Mouse (Mus musculus): ENCODE measurements around the gene Nacc2. TPM values are rescaled to one million over a fixed set of nuclear protein-coding genes. Genes with fewer than 3 reads are reported as not detected.

The Nacc2 gene
- polyA plus RNA-seq, 1 experiment from 2014 or later: 3.2 TPM

- Histone ChIP-seq H3K4me3 (no peak overlapping the region), H3K36me3 (no peaks in the 10 kb centered on the region), H3K9ac (no peak overlapping the region), H3K27ac (no peak overlapping the region), H3K4me2 (peak overlapping the region; percentile 16; the same call in 1 of the 2 replicates), H3K9me3 (replicated peaks) (no peaks in the 10 kb centered on the region), H3K27me3 (replicated peaks) (peaks cover 21% of the 10 kb centered on the region), H3K4me1 (peaks cover 64% of the 10 kb centered on the region)
- ATAC-seq: no peak
- WGBS (ENCODE audit: insufficient replicate concordance): 25% methylated on average over 14 of the region's 14 CpGs
Observed at GRCm38 (mm10) chr2:26041163-26041810, 81.7 kb downstream of the Nacc2 start.

- no peak overlapping the region for H3K4me2 ChIP-seq
- H3K4me3 ChIP-seq: no peak overlapping the region
- no peak overlapping the region for H3K9ac ChIP-seq
- peaks cover 77% of the 10 kb centered on the region for H3K4me1 ChIP-seq
- 65% methylated on average over 14 of the region's 14 CpGs for WGBS (ENCODE audit: insufficient replicate concordance)
- no peaks in the 10 kb centered on the region for H3K9me3 ChIP-seq (replicated peaks)
- peaks cover 19% of the 10 kb centered on the region for H3K27me3 ChIP-seq (replicated peaks)
- no peak overlapping the region for H3K27ac ChIP-seq
- no peaks in the 10 kb centered on the region for H3K36me3 ChIP-seq
- ATAC-seq: no peak
Observed at GRCm38 (mm10) chr2:26039951-26040350, 83.1 kb downstream of the Nacc2 start.

GRCm38 (mm10) chr2:26037386-26037785 lies 85.6 kb downstream of the Nacc2 start:
- Histone ChIP-seq H3K36me3 (no peaks in the 10 kb centered on the region), H3K9ac (peak overlapping the region; percentile 57), H3K4me1 (peaks cover 82% of the 10 kb centered on the region), H3K27ac (peak overlapping the region; percentile 90), H3K4me3 (no peak overlapping the region), H3K4me2 (peak overlapping the region; percentile 56), H3K27me3 (replicated peaks) (peaks cover 19% of the 10 kb centered on the region), H3K9me3 (replicated peaks) (no peaks in the 10 kb centered on the region)
- peak; percentile 93 for ATAC-seq
- 15% methylated on average over 6 of the region's 6 CpGs for WGBS (ENCODE audit: insufficient replicate concordance)

- Histone ChIP-seq H3K36me3 (no peaks in the 10 kb centered on the region), H3K9me3 (replicated peaks) (no peaks in the 10 kb centered on the region), H3K27me3 (replicated peaks) (peaks cover 10% of the 10 kb centered on the region), H3K4me1 (peaks cover 66% of the 10 kb centered on the region), H3K27ac (no peak overlapping the region), H3K4me3 (no peak overlapping the region), H3K9ac (no peak overlapping the region), H3K4me2 (no peak overlapping the region)
- no peak for ATAC-seq
- WGBS (ENCODE audit: insufficient replicate concordance): 86% methylated on average over 15 of the region's 15 CpGs
Observed at GRCm38 (mm10) chr2:26034344-26035050, 88.5 kb downstream of the Nacc2 start.

GRCm38 (mm10) chr2:26030288-26030687 lies 92.7 kb downstream of the Nacc2 start:
- WGBS (ENCODE audit: insufficient replicate concordance): 34% methylated on average over 3 of the region's 3 CpGs
- peak; percentile 53; the same call in 1 of the 2 replicates for ATAC-seq
- no peak overlapping the region for H3K27ac ChIP-seq
- H3K4me2 ChIP-seq: no peak overlapping the region
- no peaks in the 10 kb centered on the region for H3K36me3 ChIP-seq
- no peak overlapping the region for H3K4me3 ChIP-seq
- peaks cover 24% of the 10 kb centered on the region for H3K4me1 ChIP-seq
- no peaks in the 10 kb centered on the region for H3K9me3 ChIP-seq (replicated peaks)
- peaks cover 22% of the 10 kb centered on the region for H3K27me3 ChIP-seq (replicated peaks)
- no peak overlapping the region for H3K9ac ChIP-seq

- ATAC-seq: no peak
- Histone ChIP-seq H3K27me3 (replicated peaks) (0 out of 2 replicates have a peak, but pooled peaks cover 18% of the 10 kb centered on the region), H3K4me3 (no peak overlapping the region), H3K27ac (peak overlapping the region; percentile 82), H3K36me3 (peaks cover 2% of the 10 kb centered on the region), H3K4me1 (peaks cover 39% of the 10 kb centered on the region), H3K4me2 (no peak overlapping the region), H3K9me3 (replicated peaks) (no peaks in the 10 kb centered on the region), H3K9ac (peak overlapping the region; percentile 22; the same call in 1 of the 2 replicates)
- 33% methylated on average over 4 of the region's 4 CpGs for WGBS (ENCODE audit: insufficient replicate concordance)
Observed at GRCm38 (mm10) chr2:26024138-26025075, 98.6 kb downstream of the Nacc2 start.

GRCm38 (mm10) chr2:26022626-26023025 lies 100.4 kb downstream of the Nacc2 start:
- H3K36me3 ChIP-seq: peaks cover 20% of the 10 kb centered on the region
- H3K9ac ChIP-seq: peak overlapping the region; percentile 42; the same call in 1 of the 2 replicates
- no peak overlapping the region for H3K4me3 ChIP-seq
- ATAC-seq: no peak
- 76% methylated on average over 1 of the region's 1 CpGs for WGBS (ENCODE audit: insufficient replicate concordance)
- no peaks in the 10 kb centered on the region for H3K9me3 ChIP-seq (replicated peaks)
- H3K4me2 ChIP-seq: peak overlapping the region; percentile 7; the same call in 1 of the 2 replicates
- H3K27me3 ChIP-seq (replicated peaks): 0 out of 2 replicates have a peak, but pooled peaks cover 2% of the 10 kb centered on the region
- H3K4me1 ChIP-seq: peaks cover 56% of the 10 kb centered on the region
- peak overlapping the region; percentile 99 for H3K27ac ChIP-seq

- H3K4me3 ChIP-seq: peak overlapping the region; percentile 93
- H3K9ac ChIP-seq: peak overlapping the region; percentile 97
- H3K27ac ChIP-seq: peak overlapping the region; percentile 99
Observed at GRCm38 (mm10) chr2:26022258-26022565, 100.8 kb downstream of the Nacc2 start.

GRCm38 (mm10) chr2:26021561-26022257 lies 101.3 kb downstream of the Nacc2 start, which contains the start of gene Ubac1:
Ubac1 (minus strand) TSS chr2:26021747.
- Histone ChIP-seq H3K36me3 (peaks cover 29% of the 10 kb centered on the region), H3K9ac (peak within 1 kb of the TSS; percentile 97), H3K27me3 (replicated peaks) (0 out of 2 replicates have a peak, but pooled peaks cover 2% of the 10 kb centered on the region), H3K4me1 (peaks cover 65% of the 10 kb centered on the region), H3K9me3 (replicated peaks) (no peaks in the 10 kb centered on the region), H3K4me3 (peak within 1 kb of the TSS; percentile 93), H3K27ac (peak within 1 kb of the TSS; percentile 99), H3K4me2 (peak within 1 kb of the TSS; percentile 80)
- ATAC-seq: peak; percentile 88
- WGBS (ENCODE audit: insufficient replicate concordance): 7% methylated on average over 41 of the region's 50 CpGs

More at GRCm38 (mm10) chr2:26022258-26022565, 100.8 kb downstream of the Nacc2 start:
- H3K4me1 ChIP-seq: peaks cover 60% of the 10 kb centered on the region
- 0 out of 2 replicates have a peak, but pooled peaks cover 2% of the 10 kb centered on the region for H3K27me3 ChIP-seq (replicated peaks)
- peak overlapping the region; percentile 80 for H3K4me2 ChIP-seq
- H3K9me3 ChIP-seq (replicated peaks): no peaks in the 10 kb centered on the region
- ATAC-seq: no peak
- H3K36me3 ChIP-seq: peaks cover 24% of the 10 kb centered on the region
- 83% methylated on average over 8 of the region's 8 CpGs for WGBS (ENCODE audit: insufficient replicate concordance)

- peak overlapping the region; percentile 93 for H3K4me3 ChIP-seq
- H3K36me3 ChIP-seq: peaks cover 37% of the 10 kb centered on the region
- peak overlapping the region; percentile 97 for H3K9ac ChIP-seq
- WGBS (ENCODE audit: insufficient replicate concordance): 1% methylated on average over 38 of the region's 38 CpGs
- peaks cover 73% of the 10 kb centered on the region for H3K4me1 ChIP-seq
- 0 out of 2 replicates have a peak, but pooled peaks cover 2% of the 10 kb centered on the region for H3K27me3 ChIP-seq (replicated peaks)
- peak; percentile 51 for ATAC-seq
- peak overlapping the region; percentile 80 for H3K4me2 ChIP-seq
- peak overlapping the region; percentile 99 for H3K27ac ChIP-seq
- no peaks in the 10 kb centered on the region for H3K9me3 ChIP-seq (replicated peaks)
Observed at GRCm38 (mm10) chr2:26020714-26021560, 102.1 kb downstream of the Nacc2 start.

Measured in liver, embryonic 12.5 days (tissue).